Mouse (Mus musculus) left cerebral cortex, adult 18-20 months (tissue): ENCODE data around the gene Hif3a. TPM values are rescaled to one million over a fixed set of nuclear protein-coding genes. Genes with fewer than 3 reads are reported as not detected.

ENCODE experiments used
- DNase-seq, 2 experiments: peaks; one replicate each; pipeline ENCODE4 v3.0.0; 2021 to 2022; ENCODE audit warnings: low spot score in 2 of 2, mixed read lengths in 1 of 2
- total RNA-seq, 2 experiments: library from RNA; stranded (reverse); gene quantifications; 2 replicates each; pipeline ENCODE4 v1.2.3; 2021

Gene Hif3a
- total RNA-seq, 2 experiments from 2014 or later, result 3.1 to 3.2 TPM

GRCm38 (mm10) chr7:17024814-17025504 lies 37.3 kb downstream of the Hif3a start:
- no peak for DNase-seq

- DNase-seq, result no peak
Observed at GRCm38 (mm10) chr7:17024141-17024540, 38.1 kb downstream of the Hif3a start.

DNA sequence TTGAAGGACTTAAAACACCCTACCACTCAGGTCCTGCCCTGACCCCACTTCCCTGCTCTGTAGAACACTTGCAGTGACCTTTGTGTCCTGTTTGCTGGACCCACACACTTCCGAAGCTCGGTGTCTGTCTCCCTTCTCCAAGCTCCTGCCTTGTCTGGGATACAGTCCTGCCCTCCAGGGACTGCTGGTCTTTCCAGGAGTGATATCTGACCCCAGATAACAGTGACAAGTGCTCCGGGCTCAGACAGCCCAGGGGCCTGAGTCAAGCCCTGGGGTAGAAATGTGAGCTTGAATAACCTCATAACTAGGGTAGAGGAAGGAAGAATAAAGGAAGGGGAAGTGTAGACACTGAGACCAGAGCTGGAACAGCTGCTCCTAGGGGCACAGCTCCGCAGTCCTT lies 38.5 kb downstream of the Hif3a start:
- no peak for DNase-seq

GRCm38 (mm10) chr7:17022176-17022575 lies 40.1 kb downstream of the Hif3a start:
- DNase-seq, result no peak

- DNase-seq, result no peak
Observed at GRCm38 (mm10) chr7:17019426-17020166, 42.6 kb downstream of the Hif3a start.

GRCm38 (mm10) chr7:17017921-17018320 lies 44.3 kb downstream of the Hif3a start:
- no peak for DNase-seq

DNA sequence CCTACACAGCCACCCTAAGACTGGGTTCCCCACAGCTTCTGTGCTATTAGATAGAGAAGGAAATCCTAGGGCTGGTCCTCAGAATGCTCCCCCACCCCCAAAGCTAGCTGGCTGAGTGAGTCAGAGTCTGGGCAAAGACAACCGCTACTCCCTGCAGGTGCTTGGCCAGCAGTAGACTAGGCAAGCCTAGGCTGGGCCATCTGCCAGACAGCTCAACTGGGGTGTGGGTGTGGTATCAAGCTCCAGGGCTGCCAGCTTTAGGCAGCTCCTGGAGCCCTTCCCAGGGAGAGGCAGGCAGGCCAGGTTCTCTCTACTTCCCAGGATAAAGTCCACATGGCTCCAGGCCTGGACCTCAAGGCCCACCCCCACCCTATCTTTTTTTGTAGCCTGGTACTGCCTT lies 45.2 kb downstream of the Hif3a start:
- peak; percentile 97 to 98 for DNase-seq

DNA sequence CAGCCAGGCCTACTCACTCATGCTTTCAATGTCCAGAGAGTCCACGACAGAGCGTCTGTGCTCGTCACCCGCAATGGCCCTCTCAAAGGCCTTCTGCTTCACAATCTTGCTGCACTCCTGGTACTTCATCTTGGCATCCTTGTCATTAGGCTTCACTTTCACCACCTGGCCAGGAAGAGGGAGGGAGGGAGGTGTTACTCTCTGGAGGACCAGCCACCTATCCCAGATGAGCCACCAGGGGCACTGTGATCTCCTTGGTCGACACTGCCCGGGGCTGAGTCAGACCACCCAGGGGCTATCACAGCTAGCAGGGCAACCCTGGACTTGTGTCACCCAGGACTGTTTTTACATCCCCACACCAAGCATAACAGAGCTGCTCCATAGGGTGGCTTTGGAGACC lies 46.8 kb downstream of the Hif3a start:
- no peak for DNase-seq

DNA sequence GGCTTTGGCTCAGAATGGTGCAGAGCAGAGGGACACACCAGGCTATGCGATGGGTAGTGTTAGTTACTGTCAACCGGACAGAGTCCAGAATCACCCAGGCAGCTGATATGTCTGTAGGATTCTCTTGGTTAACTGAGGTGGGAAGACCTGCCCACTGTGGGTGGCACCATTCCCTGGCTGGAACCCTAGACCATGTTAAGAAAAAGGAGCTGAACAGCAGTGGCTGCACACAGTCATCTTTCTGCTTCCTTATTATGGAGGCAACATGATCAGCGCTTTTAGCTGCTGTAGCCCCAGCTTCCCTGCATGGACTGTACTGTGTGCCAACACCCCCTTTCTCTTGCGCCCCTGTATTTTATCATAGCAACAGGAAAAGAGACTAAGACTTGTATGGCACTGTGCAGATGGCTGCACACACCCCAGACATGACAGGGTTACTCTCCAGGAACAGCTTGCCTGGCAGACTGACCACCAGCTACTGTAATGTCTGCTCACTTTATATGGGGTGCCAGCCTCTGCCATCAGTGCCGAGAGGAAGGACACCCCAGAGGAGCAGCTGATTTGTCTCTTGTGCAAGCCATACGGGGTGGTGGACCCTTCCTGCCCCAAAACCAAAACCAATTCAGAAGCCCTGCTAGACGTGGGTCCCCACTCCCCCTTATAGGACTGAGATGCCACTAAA lies 50.2 kb downstream of the Hif3a start:
- DNase-seq, result no peak

GRCm38 (mm10) chr7:17010010-17010347 lies 52.2 kb downstream of the Hif3a start:
- DNase-seq, result no peak

GRCm38 (mm10) chr7:17009326-17010009 lies 52.8 kb downstream of the Hif3a start:
- DNase-seq, result no peak

DNA sequence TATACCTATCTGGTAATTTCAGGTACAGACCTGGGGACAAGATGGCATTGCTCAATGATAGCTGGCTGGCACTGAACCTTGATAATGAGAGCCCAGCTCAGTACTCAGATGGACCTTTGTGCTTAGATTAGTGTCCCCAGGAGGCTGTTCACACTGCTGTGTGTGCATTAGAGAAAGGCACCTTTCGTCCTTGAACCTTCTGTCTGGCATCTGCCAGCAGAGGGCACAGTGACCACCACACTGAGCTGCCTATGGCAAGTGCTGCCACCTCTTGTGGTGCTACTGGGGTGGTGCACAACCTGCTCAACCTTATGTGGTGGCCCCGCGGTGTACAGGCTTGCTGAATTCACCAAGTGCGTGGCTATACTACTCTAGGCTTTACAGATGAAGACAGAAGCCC lies 54.9 kb downstream of the Hif3a start:
- no peak for DNase-seq

DNA sequence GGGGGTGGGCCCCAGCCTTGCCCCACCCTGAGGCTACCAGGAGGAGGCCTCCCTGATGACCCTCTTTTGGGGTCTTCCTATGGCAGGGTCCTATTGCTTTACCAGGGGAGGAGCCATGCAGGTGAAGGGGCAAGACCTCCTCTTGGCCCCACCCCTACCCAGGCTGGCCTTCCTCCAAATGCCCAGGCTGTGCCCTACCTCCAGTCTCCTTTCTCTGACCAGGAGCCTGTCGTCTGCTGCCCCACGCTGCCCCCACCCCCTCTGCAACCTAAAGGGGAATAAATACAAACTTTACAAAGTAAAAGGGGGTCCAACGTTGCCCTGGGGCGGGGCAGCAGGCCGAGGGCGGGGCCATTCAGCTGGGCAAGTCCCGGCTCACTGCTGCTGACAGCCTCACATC lies 57.5 kb downstream of the Hif3a start:
- DNase-seq, result no peak

DNA sequence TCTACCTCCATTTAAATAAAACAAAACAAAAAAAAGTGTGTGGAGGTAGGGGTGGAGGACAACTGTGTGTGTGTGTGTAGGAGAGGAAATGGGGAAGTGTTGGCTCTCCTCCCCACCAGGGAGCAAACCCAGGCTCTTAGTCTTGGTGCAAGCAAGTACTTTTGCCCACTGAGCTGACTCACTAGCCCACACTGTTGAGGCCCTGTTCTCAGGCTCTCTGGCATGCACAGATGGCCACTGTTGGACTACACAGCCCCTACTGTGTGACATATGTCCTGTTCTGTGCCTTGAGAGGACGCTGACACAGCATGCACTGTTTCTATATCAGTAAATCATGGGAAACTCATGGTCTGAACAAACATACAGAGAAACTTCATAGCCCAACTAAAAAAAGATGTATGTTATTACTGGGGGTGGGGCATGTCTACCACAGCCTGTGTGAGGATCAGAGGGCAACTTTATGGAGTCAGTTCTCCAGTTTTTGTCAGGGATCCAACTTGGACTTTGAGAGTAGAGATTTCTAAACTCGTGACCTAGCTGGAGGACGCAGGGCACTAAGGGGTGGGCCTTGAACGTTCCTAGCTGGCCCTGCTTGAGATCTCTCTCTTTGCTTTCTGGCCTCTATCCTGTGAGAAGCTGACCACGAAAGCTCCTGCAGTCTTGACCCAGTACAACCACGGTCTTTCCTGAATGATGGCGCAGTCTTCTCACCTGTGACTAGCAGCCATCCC lies 58.8 kb downstream of the Hif3a start:
- DNase-seq, result no peak

- DNase-seq, result peak; percentile 85 to 88
Observed at GRCm38 (mm10) chr7:17002375-17003195, 59.6 kb downstream of the Hif3a start.

- DNase-seq, result peak; percentile 88 to 92
Observed at GRCm38 (mm10) chr7:16999650-17000049, 62.6 kb downstream of the Hif3a start.

DNA sequence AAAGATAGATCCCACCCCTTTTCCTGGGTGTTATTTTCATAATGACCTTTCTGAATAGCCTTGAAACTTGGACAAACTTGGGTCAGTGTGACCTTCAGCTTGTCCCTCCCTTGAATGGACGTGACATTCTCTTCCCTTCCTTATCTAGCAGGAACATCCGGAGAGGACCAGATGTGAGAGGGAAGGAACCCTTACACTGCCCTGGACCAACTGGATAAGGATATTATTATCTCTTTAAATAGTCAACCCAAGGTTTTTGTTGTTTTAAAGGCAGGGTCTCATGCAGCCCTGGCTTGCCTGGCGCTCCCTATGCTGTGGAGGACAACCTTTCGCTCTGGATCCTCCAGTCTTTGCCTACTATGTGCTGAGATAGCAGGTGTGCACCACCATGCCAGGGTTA lies 63.0 kb downstream of the Hif3a start:
- no peak for DNase-seq

- DNase-seq, result no peak
Observed at GRCm38 (mm10) chr7:16995345-16995744, 66.9 kb downstream of the Hif3a start.

DNA sequence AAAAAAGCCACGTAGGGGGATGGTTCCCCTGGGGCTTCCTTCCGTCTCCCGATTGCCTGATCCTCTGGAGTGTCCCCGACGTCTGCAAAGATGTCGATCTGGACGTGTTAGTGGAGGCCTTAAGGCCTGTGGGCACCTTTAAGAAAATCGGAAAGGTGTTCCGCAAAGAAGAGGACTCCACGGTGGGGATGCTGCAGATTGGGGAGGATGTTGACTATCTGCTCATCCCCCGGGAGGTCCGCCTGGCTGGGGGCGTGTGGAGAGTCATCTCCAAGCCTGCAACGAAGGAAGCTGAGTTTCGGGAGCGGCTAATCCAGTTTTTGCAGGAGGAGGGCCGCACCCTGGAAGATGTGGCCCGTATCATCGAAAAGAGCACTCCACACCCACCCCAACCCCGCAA lies 67.8 kb downstream of the Hif3a start:
- no peak for DNase-seq
